Mouse (Mus musculus): ENCODE results near the gene Cfap52. TPM values are rescaled to one million over a fixed set of nuclear protein-coding genes. Genes with fewer than 3 reads are reported as not detected.

The Cfap52 gene
- polyA plus RNA-seq, 1 experiment = not detected

GRCm38 (mm10) chr11:67964110-67964509, 1.3 kb downstream of the Cfap52 start:
- TF ChIP-seq GATA1 (IDR thresholded peaks at IDR 0.05; ENCODE audit: low read length) = no peak

- no peak for TF ChIP-seq GATA1 (IDR thresholded peaks at IDR 0.05; ENCODE audit: low read length)
Measured at GRCm38 (mm10) chr11:67954413-67954812, 11.0 kb downstream of the Cfap52 start.

GRCm38 (mm10) chr11:67953604-67954003, 11.8 kb downstream of the Cfap52 start:
- no peak for TF ChIP-seq GATA1 (IDR thresholded peaks at IDR 0.05; ENCODE audit: low read length)

GRCm38 (mm10) chr11:67949475-67949874, 16.0 kb downstream of the Cfap52 start:
- TF ChIP-seq GATA1 (IDR thresholded peaks at IDR 0.05; ENCODE audit: low read length) = no peak

- TF ChIP-seq GATA1 (IDR thresholded peaks at IDR 0.05; ENCODE audit: low read length) = no peak
Measured at GRCm38 (mm10) chr11:67948229-67948628, 17.2 kb downstream of the Cfap52 start.

GRCm38 (mm10) chr11:67932156-67932555, 33.3 kb downstream of the Cfap52 start:
- no peak for TF ChIP-seq GATA1 (IDR thresholded peaks at IDR 0.05; ENCODE audit: low read length)

GRCm38 (mm10) chr11:67926348-67927055, 38.9 kb downstream of the Cfap52 start:
- no peak for TF ChIP-seq GATA1 (IDR thresholded peaks at IDR 0.05; ENCODE audit: low read length)

GRCm38 (mm10) chr11:67925000-67925399, 40.5 kb downstream of the Cfap52 start:
- no peak for TF ChIP-seq GATA1 (IDR thresholded peaks at IDR 0.05; ENCODE audit: low read length)

- TF ChIP-seq GATA1 (IDR thresholded peaks at IDR 0.05; ENCODE audit: low read length) = no peak
Measured at GRCm38 (mm10) chr11:67923720-67924119, 41.7 kb downstream of the Cfap52 start.

- no peak for TF ChIP-seq GATA1 (IDR thresholded peaks at IDR 0.05; ENCODE audit: low read length)
Measured at GRCm38 (mm10) chr11:67922755-67923125, 42.7 kb downstream of the Cfap52 start.

GRCm38 (mm10) chr11:67921827-67922754, 43.4 kb downstream of the Cfap52 start, which contains the start of gene Usp43:
Gene Usp43, minus strand, starts transcription at chr11:67922153.
- TF ChIP-seq GATA1 (IDR thresholded peaks at IDR 0.05; ENCODE audit: low read length) = no peak

- TF ChIP-seq GATA1 (IDR thresholded peaks at IDR 0.05; ENCODE audit: low read length) = no peak
Measured at GRCm38 (mm10) chr11:67921091-67921826, 44.2 kb downstream of the Cfap52 start.

- TF ChIP-seq GATA1 (IDR thresholded peaks at IDR 0.05; ENCODE audit: low read length) = no peak
Measured at GRCm38 (mm10) chr11:67920226-67920960, 45.1 kb downstream of the Cfap52 start.

GRCm38 (mm10) chr11:67919593-67919992, 45.9 kb downstream of the Cfap52 start:
- TF ChIP-seq GATA1 (IDR thresholded peaks at IDR 0.05; ENCODE audit: low read length) = no peak

GRCm38 (mm10) chr11:67917126-67917525, 48.3 kb downstream of the Cfap52 start:
- TF ChIP-seq GATA1 (IDR thresholded peaks at IDR 0.05; ENCODE audit: low read length) = no peak

Measured in G1E-ER4 (cell line).